Mouse (Mus musculus) thymus, postnatal 0 days (tissue): ENCODE data around the gene Tmtc2. TPM values are rescaled to one million over a fixed set of nuclear protein-coding genes. Genes with fewer than 3 reads are reported as not detected.

Experiments used
- DNase-seq: peaks from one replicate; pipeline ENCODE4 v3.0.0-alpha.2; 2015; ENCODE audit warnings: low spot score
- polyA plus RNA-seq: library from polyadenylated mRNA; unstranded; fragments of >200 nt; fragmentation: Nextera tagmentation; extraction: Ambion mirVana; gene quantifications from 2 replicates; pipeline ENCODE4 v1.2.1, GENCODE M21; 2015

Tmtc2 gene
- polyA plus RNA-seq, 1 experiment from 2014 or later: 0.65 TPM

GRCm38 (mm10) chr10:105312986-105313385, 261.3 kb downstream of the Tmtc2 start:
- DNase-seq: no peak

DNA sequence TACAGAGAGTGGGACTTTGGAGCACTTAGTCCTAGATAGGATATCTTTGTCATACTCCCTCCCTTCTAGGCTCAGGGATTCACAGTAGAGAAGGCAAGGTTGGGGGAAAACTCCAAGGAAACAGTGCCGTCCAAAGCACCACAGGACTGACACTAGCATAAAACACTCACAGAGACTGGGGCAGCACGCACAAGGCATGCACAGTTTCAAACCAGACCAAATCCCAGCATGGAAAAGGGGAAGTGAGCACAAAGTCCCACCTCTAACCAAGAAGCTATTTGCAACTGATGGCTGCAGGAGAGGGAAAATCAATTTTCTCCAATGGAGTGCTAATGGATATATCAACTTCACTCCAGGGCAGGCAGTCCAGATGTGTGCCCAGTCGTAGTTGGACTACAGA, 276.7 kb downstream of the Tmtc2 start:
- no peak for DNase-seq

- no peak for DNase-seq
Measured at GRCm38 (mm10) chr10:105292961-105293360, 281.3 kb downstream of the Tmtc2 start.

- no peak for DNase-seq
Measured at GRCm38 (mm10) chr10:105288472-105288871, 285.8 kb downstream of the Tmtc2 start.

- no peak for DNase-seq
Measured at GRCm38 (mm10) chr10:105287575-105287974, 286.7 kb downstream of the Tmtc2 start.

DNA sequence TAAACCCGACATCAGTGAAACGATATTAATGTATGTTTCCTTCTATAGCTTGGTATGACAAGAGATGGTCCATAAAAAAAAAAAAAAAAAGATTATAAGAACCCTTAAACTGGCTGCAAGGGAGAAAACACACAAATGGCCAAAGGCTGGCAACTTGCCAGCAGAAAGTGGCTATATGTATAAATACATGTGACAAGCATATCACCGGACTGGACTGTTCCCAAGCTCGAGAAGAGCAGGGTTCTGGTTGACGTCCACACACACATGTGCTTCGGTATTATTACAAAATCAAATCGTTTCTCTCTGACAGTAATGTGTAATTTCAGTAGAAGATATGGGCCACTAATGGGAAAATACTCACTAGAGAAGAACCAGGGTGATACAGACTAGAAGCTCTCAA, 287.2 kb downstream of the Tmtc2 start:
- no peak for DNase-seq

GRCm38 (mm10) chr10:105286221-105286620, 288.0 kb downstream of the Tmtc2 start:
- no peak for DNase-seq

- no peak for DNase-seq
Measured at GRCm38 (mm10) chr10:105284171-105284570, 290.1 kb downstream of the Tmtc2 start.

DNA sequence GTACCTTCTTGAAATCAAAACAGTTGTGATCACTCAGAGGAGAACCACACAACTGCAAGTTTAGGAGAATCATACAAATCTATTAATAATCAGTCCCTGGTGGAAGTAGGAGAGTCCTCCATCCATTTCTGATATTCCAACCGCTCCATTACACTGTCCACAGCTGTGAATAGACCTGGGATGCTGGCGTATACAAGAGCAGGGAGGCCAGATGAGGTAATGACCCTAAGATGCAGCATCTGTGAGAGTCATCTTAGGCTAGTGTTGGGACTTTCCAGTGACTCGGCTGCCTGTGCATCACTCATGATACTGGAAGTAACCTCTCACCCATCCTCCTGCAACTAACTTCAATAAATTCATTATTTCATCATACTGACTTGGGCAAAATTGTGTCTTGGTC, 293.3 kb downstream of the Tmtc2 start:
- DNase-seq: no peak

- DNase-seq: no peak
Measured at GRCm38 (mm10) chr10:105260053-105260452, 314.2 kb downstream of the Tmtc2 start.

DNA sequence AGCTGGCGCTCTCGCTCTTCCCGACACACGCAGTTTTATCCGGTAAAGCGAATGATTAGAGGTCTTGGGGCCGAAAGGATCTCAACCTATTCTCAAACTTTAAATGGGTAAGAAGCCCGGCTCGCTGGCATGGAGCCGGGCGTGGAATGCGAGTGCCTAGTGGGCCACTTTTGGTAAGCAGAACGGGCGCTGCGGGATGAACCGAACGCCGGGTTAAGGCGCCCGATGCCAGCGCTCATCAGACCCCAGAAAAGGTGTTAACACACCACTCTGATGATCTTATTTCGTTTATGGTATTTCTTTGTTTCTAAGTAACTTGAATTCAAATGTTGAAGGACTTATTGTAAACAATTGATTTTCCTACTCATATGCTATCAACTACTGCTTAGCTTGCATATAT, 336.0 kb downstream of the Tmtc2 start:
- DNase-seq: peak; percentile 42

DNA sequence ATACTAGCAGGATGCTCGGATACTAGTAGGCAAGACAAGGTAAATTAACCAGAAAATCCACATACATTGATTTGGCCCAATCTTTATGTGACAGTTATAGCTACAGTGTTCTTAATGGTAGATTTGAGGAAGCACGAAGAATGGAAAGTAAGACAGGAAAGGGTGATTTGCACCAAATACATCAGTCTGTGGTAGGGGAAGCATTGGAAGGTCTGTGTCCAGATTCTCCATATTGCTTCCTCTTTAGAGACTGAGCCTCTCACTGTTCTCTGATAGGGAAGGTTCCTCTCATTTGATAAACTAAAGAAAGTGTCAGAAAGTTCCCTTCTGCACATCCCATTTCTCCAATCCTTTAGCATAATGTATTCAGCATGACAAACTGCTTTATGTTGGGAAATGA, 341.4 kb downstream of the Tmtc2 start:
- no peak for DNase-seq

GRCm38 (mm10) chr10:105230416-105230815, 343.8 kb downstream of the Tmtc2 start:
- DNase-seq: no peak

DNA sequence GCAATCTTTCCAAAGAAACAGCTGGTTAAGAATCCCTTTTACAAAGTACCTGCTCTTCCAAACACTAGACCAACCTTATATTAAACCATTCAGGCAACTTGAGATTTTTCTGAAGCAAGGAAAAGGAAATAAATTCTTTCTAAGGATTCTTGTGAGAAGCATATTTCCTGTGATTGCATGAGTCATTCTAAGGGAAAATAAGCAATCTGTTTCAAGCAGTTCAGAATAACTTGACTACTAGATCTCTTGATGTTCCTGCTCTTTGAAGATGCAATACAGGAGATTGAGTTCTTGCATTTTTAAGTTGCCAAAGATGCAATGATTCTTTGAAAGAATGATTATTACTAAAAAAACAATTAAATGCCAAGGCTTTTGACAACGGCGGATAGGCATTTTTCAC, 345.6 kb downstream of the Tmtc2 start:
- DNase-seq: no peak

GRCm38 (mm10) chr10:105227631-105228030, 346.6 kb downstream of the Tmtc2 start:
- no peak for DNase-seq

DNA sequence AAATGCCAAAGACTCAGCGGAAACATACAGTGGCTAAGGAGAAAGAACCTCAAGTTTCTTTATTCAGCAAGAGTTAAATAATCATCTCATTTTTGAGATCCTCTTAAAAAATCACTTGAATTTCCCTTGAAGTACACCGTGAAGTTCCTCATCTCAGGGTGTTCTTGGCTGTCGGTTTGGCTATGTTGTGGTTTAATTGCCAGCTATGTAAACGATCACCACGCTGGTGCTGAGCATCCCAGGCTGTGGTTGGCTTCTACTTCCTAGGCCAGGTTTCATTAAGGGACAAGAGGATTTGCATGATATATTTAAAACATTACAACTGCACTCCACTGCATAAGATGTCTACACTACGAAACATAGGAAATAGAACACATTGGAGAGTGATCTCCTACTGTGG, 348.5 kb downstream of the Tmtc2 start:
- no peak for DNase-seq

DNA sequence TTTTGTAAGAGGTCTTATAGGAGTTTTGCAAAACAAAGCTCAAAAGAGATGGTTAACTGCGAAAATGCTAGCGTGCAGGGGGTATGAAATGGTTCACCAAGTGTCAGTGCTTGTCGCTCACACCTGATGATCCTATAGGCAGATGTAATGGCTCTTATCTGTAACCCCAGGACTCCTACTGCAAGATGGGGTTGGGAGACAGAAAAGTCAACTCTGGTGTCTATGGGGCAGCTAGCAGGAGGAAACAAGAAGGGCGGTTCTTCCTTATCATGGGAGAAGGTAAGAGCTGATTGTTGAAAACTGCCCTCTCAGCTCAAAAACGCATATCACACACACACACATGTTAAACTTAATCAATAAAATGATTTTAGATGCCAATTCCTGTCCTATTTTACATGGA, 351.3 kb downstream of the Tmtc2 start:
- DNase-seq: no peak

- no peak for DNase-seq
Measured at GRCm38 (mm10) chr10:105201491-105201890, 372.8 kb downstream of the Tmtc2 start.

- no peak for DNase-seq
Measured at GRCm38 (mm10) chr10:105200678-105201077, 373.6 kb downstream of the Tmtc2 start.

GRCm38 (mm10) chr10:105200092-105200491, 374.2 kb downstream of the Tmtc2 start:
- no peak for DNase-seq

DNA sequence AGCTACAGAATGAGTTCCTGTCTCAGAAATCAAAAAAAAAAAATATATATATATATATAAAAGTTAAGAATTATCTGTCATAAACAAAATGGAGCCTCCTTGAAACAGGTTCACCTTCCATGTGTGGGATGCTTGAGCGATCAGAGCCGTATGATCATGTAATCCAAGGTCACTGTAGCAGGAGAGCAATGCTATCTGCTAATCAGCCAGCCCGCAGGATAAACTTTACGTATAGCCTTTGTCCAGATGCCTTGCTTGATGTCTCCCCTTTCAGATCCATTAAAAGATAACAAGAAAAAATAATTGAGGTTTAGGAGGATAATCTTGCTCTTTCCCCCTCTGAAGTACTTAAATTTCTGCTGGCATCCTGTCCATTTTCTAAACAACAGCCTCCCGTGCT, 374.7 kb downstream of the Tmtc2 start:
- DNase-seq: no peak

GRCm38 (mm10) chr10:105195377-105195776, 378.9 kb downstream of the Tmtc2 start:
- no peak for DNase-seq

DNA sequence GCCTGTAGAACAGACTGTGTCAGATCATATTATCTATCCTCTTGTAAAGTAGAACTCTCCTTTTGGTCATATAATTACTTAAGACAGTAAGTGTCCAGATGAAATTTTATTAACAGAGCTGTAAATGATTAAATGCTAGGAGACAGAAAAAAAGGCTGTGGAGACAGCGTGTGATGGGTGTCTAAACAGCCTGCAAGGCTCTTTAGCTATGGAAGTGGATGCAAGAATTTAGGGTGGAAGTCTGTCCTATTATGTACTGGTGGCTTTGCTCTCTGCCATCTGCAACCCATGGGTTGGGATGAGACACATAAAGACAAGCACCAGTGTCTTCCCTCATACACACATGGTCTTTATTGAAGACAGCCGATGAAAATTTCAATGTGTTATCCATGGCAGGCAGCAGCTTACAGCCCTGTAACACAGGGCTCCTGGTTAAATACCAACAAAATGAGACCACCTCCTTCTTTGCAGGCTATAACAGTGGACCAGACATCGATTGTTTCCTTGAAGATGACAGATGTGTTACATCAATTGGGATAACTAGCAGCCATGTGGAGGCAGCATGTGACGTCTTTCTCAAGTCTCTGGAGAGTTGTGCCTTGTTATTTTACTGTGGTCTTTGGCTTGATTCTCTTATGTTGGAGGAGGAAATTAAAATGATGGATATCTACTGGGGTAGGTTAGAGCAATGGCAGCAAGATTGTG, 380.3 kb downstream of the Tmtc2 start:
- DNase-seq: no peak

DNA sequence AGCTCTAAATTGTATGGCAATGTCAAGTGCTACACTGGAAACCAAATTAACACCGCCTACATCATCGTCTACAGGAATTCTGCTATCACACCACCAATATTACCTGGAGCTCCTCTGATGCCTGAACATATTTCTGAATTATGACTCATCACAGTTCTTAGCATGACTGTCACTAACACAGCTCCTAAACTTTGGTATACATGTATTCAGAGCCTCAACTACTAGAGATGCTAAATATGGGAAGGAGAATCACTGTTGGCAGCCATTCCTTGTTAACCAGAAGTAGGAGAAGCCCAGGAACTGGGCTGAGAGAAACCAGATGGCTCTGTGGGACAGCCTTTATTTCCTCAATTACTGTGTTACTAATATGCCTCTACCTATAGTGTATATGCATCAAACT, 382.2 kb downstream of the Tmtc2 start:
- no peak for DNase-seq
